Mouse (Mus musculus): ENCODE results near the gene Rufy3. TPM values are rescaled to one million over a fixed set of nuclear protein-coding genes. Genes with fewer than 3 reads are reported as not detected.

The Rufy3 gene
- polyA plus RNA-seq, 1 experiment from 2014 or later = 245 TPM

GRCm38 (mm10) chr5:88583271-88584031, 18.6 kb downstream of the Rufy3 start:
- Histone ChIP-seq H3K9me3 (no peaks in the 10 kb centered on the region), H3K9ac (peak overlapping the region; percentile 63; the same call in 1 of the 2 replicates), H3K27me3 (replicated peaks) (no peaks in the 10 kb centered on the region), H3K4me3 (peak overlapping the region; percentile 51), H3K36me3 (no peaks in the 10 kb centered on the region), H3K4me1 (peaks cover 28% of the 10 kb centered on the region), H3K27ac (no peak overlapping the region), H3K4me2 (replicated peaks) (peak overlapping the region; percentile 76)
- 39% methylated on average over 9 of the region's 9 CpGs for WGBS
- ATAC-seq (ENCODE audit: low FRiP score, low read depth) = peak; percentile 95

- H3K9ac ChIP-seq = peak overlapping the region; percentile 63
- peak overlapping the region; percentile 76 for H3K4me2 ChIP-seq (replicated peaks)
- no peaks in the 10 kb centered on the region for H3K9me3 ChIP-seq
- peak overlapping the region; percentile 51 for H3K4me3 ChIP-seq
- no peaks in the 10 kb centered on the region for H3K36me3 ChIP-seq
- H3K27me3 ChIP-seq (replicated peaks) = no peaks in the 10 kb centered on the region
- WGBS = 24% methylated on average over 9 of the region's 9 CpGs
- ATAC-seq (ENCODE audit: low FRiP score, low read depth) = peak; percentile 74
- H3K27ac ChIP-seq = no peak overlapping the region
- peaks cover 33% of the 10 kb centered on the region for H3K4me1 ChIP-seq
Measured at GRCm38 (mm10) chr5:88584061-88584460, 19.2 kb downstream of the Rufy3 start.

- H3K27ac ChIP-seq = 0 out of 2 replicates have a peak overlapping the region, but pooled peaks have one; percentile 6
- H3K9ac ChIP-seq = peak overlapping the region; percentile 63; the same call in 1 of the 2 replicates
- peak overlapping the region; percentile 76 for H3K4me2 ChIP-seq (replicated peaks)
- no peak for ATAC-seq (ENCODE audit: low FRiP score, low read depth)
- H3K4me1 ChIP-seq = peaks cover 35% of the 10 kb centered on the region
- 71% methylated on average over 7 of the region's 7 CpGs for WGBS
- no peaks in the 10 kb centered on the region for H3K27me3 ChIP-seq (replicated peaks)
- H3K4me3 ChIP-seq = peak overlapping the region; percentile 51
- H3K36me3 ChIP-seq = no peaks in the 10 kb centered on the region
- H3K9me3 ChIP-seq = no peaks in the 10 kb centered on the region
Measured at GRCm38 (mm10) chr5:88586407-88587174, 21.8 kb downstream of the Rufy3 start.

GRCm38 (mm10) chr5:88587211-88587934, 22.5 kb downstream of the Rufy3 start:
- H3K4me1 ChIP-seq = peaks cover 35% of the 10 kb centered on the region
- H3K27me3 ChIP-seq (replicated peaks) = no peaks in the 10 kb centered on the region
- peak overlapping the region; percentile 19 for H3K4me3 ChIP-seq
- 0 out of 2 replicates have a peak, but pooled peaks have one; percentile 5 for ATAC-seq (ENCODE audit: low FRiP score, low read depth)
- 0 out of 2 replicates have a peak overlapping the region, but pooled peaks have one; percentile 13 for H3K9ac ChIP-seq
- no peaks in the 10 kb centered on the region for H3K9me3 ChIP-seq
- no peaks in the 10 kb centered on the region for H3K36me3 ChIP-seq
- peak overlapping the region; percentile 76 for H3K4me2 ChIP-seq (replicated peaks)
- 0 out of 2 replicates have a peak overlapping the region, but pooled peaks have one; percentile 6 for H3K27ac ChIP-seq
- 30% methylated on average over 13 of the region's 13 CpGs for WGBS

GRCm38 (mm10) chr5:88588481-88588880, 23.6 kb downstream of the Rufy3 start:
- ATAC-seq (ENCODE audit: low FRiP score, low read depth) = no peak
- 47% methylated on average over 5 of the region's 5 CpGs for WGBS
- Histone ChIP-seq H3K9ac (no peak overlapping the region), H3K27me3 (replicated peaks) (no peaks in the 10 kb centered on the region), H3K4me3 (no peak overlapping the region), H3K4me2 (replicated peaks) (0 out of 2 replicates have a peak overlapping the region, but pooled peaks have one; percentile 30), H3K27ac (no peak overlapping the region), H3K36me3 (peaks cover 8% of the 10 kb centered on the region; the same call in 1 of the 2 replicates), H3K9me3 (no peaks in the 10 kb centered on the region), H3K4me1 (peaks cover 35% of the 10 kb centered on the region)

- ATAC-seq (ENCODE audit: low FRiP score, low read depth) = no peak
- Histone ChIP-seq H3K27me3 (replicated peaks) (no peaks in the 10 kb centered on the region), H3K4me1 (peaks cover 5% of the 10 kb centered on the region; the same call in 1 of the 2 replicates), H3K27ac (no peak overlapping the region), H3K36me3 (peaks cover 14% of the 10 kb centered on the region; the same call in 1 of the 2 replicates), H3K4me3 (no peak overlapping the region), H3K4me2 (replicated peaks) (no peak overlapping the region), H3K9me3 (no peaks in the 10 kb centered on the region), H3K9ac (no peak overlapping the region)
- 89% methylated on average over 13 of the region's 13 CpGs for WGBS
Measured at GRCm38 (mm10) chr5:88593421-88594172, 28.8 kb downstream of the Rufy3 start.

GRCm38 (mm10) chr5:88594173-88594569, 29.3 kb downstream of the Rufy3 start:
- no peak overlapping the region for H3K4me2 ChIP-seq (replicated peaks)
- H3K9me3 ChIP-seq = no peaks in the 10 kb centered on the region
- no peak overlapping the region for H3K9ac ChIP-seq
- H3K36me3 ChIP-seq = peaks cover 17% of the 10 kb centered on the region; the same call in 1 of the 2 replicates
- no peak overlapping the region for H3K27ac ChIP-seq
- H3K4me3 ChIP-seq = no peak overlapping the region
- H3K4me1 ChIP-seq = 0 out of 2 replicates have a peak, but pooled peaks cover under 1% of the 10 kb centered on the region
- 90% methylated on average over 7 of the region's 7 CpGs for WGBS
- no peaks in the 10 kb centered on the region for H3K27me3 ChIP-seq (replicated peaks)
- ATAC-seq (ENCODE audit: low FRiP score, low read depth) = no peak

- ATAC-seq (ENCODE audit: low FRiP score, low read depth) = no peak
- Histone ChIP-seq H3K27me3 (replicated peaks) (no peaks in the 10 kb centered on the region), H3K27ac (no peak overlapping the region), H3K4me3 (no peak overlapping the region), H3K4me1 (no peaks in the 10 kb centered on the region), H3K9ac (no peak overlapping the region), H3K36me3 (peaks cover 17% of the 10 kb centered on the region; the same call in 1 of the 2 replicates), H3K9me3 (no peaks in the 10 kb centered on the region), H3K4me2 (replicated peaks) (no peak overlapping the region)
- 80% methylated on average over 5 of the region's 5 CpGs for WGBS
Measured at GRCm38 (mm10) chr5:88595537-88596455, 31.0 kb downstream of the Rufy3 start.

- Histone ChIP-seq H3K4me2 (replicated peaks) (no peak overlapping the region), H3K9ac (no peak overlapping the region), H3K9me3 (no peaks in the 10 kb centered on the region), H3K36me3 (peaks cover 4% of the 10 kb centered on the region; the same call in 1 of the 2 replicates), H3K27me3 (replicated peaks) (no peaks in the 10 kb centered on the region), H3K4me1 (no peaks in the 10 kb centered on the region), H3K27ac (no peak overlapping the region), H3K4me3 (no peak overlapping the region)
- no peak for ATAC-seq (ENCODE audit: low FRiP score, low read depth)
- 92% methylated on average over 6 of the region's 6 CpGs for WGBS
Measured at GRCm38 (mm10) chr5:88598961-88599360, 34.1 kb downstream of the Rufy3 start.

GRCm38 (mm10) chr5:88602030-88602429, 37.2 kb downstream of the Rufy3 start:
- H3K27me3 ChIP-seq (replicated peaks) = no peaks in the 10 kb centered on the region
- H3K9me3 ChIP-seq = no peaks in the 10 kb centered on the region
- no peak overlapping the region for H3K9ac ChIP-seq
- 82% methylated on average over 2 of the region's 2 CpGs for WGBS
- H3K4me2 ChIP-seq (replicated peaks) = no peak overlapping the region
- peaks cover 11% of the 10 kb centered on the region; the same call in 1 of the 2 replicates for H3K36me3 ChIP-seq
- no peak overlapping the region for H3K4me3 ChIP-seq
- H3K4me1 ChIP-seq = no peaks in the 10 kb centered on the region
- H3K27ac ChIP-seq = no peak overlapping the region
- ATAC-seq (ENCODE audit: low FRiP score, low read depth) = no peak

All from neural tube, embryonic 12.5 days (tissue).